Mouse (Mus musculus) intestine, embryonic 15.5 days (tissue): ENCODE measurements around the gene Smoc1. TPM values are rescaled to one million over a fixed set of nuclear protein-coding genes. Genes with fewer than 3 reads are reported as not detected.

Source experiments
- ATAC-seq: fragments of 200-750 bp; cut with Nextera tagmentation; 2 replicates; pipeline ENCODE4 v1.8.0; 2017; ENCODE audit warnings: moderate TSS enrichment, moderate library complexity
- H3K27ac ChIP-seq: fragments of 300-500 bp; sonication (generic); 2 replicates; pipeline ENCODE4 v1.5.1; 2015; ENCODE audit warnings: mild to moderate bottlenecking, inconsistent platforms
- H3K27me3 ChIP-seq: fragments of 300-500 bp; sonication (generic); replicated peaks from 2 replicates; pipeline ENCODE4 v1.6.1; 2015; ENCODE audit warnings: inconsistent platforms
- H3K36me3 ChIP-seq: fragments of 300-500 bp; sonication (generic); 2 replicates; pipeline ENCODE4 v1.6.1; 2015; ENCODE audit warnings: inconsistent platforms
- H3K4me1 ChIP-seq: fragments of 300-500 bp; sonication (generic); replicated peaks from 2 replicates; pipeline ENCODE4 v1.6.1; 2015; ENCODE audit warnings: inconsistent platforms
- H3K4me2 ChIP-seq: fragments of 300-500 bp; sonication (generic); replicated peaks from 2 replicates; pipeline ENCODE4 v1.6.1; 2015; ENCODE audit warnings: mild to moderate bottlenecking, inconsistent platforms
- H3K4me3 ChIP-seq: fragments of 300-500 bp; sonication (generic); replicated peaks from 2 replicates; pipeline ENCODE4 v1.5.1; 2015; ENCODE audit warnings: inconsistent platforms
- H3K9ac ChIP-seq: fragments of 300-500 bp; sonication (generic); 2 replicates; pipeline ENCODE4 v1.6.1; 2015; ENCODE audit warnings: inconsistent platforms
- H3K9me3 ChIP-seq: fragments of 300-500 bp; sonication (generic); 2 replicates; pipeline ENCODE4 v1.6.1; 2016; ENCODE audit warnings: inconsistent platforms
- WGBS: fragments of 180-500 bp; shearing (Covaris S2); methylation state at CpG from one replicate; pipeline ENCODE4 v1.1.7; 2015; 5-methylcytosine and 5-hydroxymethylcytosine counted together
- polyA plus RNA-seq: library from polyadenylated mRNA; unstranded; fragments of >200 nt; fragmentation: Nextera tagmentation; extraction: Ambion mirVana; gene quantifications from 2 replicates; pipeline ENCODE4 v1.2.1, GENCODE M21; 2015

Gene Smoc1
- polyA plus RNA-seq, 1 experiment from 2014 or later = 8.1 TPM

GRCm38 (mm10) chr12:81144201-81144600, 117.6 kb downstream of the Smoc1 start:
- Histone ChIP-seq H3K36me3 (no peaks in the 10 kb centered on the region), H3K4me3 (no peak overlapping the region), H3K9me3 (no peaks in the 10 kb centered on the region), H3K9ac (no peak overlapping the region), H3K4me1 (peaks cover 9% of the 10 kb centered on the region), H3K4me2 (no peak overlapping the region), H3K27ac (no peak overlapping the region), H3K27me3 (no peaks in the 10 kb centered on the region)
- 56% methylated on average over 10 of the region's 10 CpGs for WGBS
- ATAC-seq = no peak

GRCm38 (mm10) chr12:81146417-81147180, 120.0 kb downstream of the Smoc1 start:
- Histone ChIP-seq H3K27me3 (no peaks in the 10 kb centered on the region), H3K9me3 (no peaks in the 10 kb centered on the region), H3K27ac (no peak overlapping the region), H3K4me1 (no peaks in the 10 kb centered on the region; the same call in 1 of the 2 replicates), H3K36me3 (no peaks in the 10 kb centered on the region), H3K4me3 (no peak overlapping the region), H3K9ac (no peak overlapping the region), H3K4me2 (no peak overlapping the region)
- no peak for ATAC-seq
- WGBS = 54% methylated on average over 10 of the region's 10 CpGs

DNA sequence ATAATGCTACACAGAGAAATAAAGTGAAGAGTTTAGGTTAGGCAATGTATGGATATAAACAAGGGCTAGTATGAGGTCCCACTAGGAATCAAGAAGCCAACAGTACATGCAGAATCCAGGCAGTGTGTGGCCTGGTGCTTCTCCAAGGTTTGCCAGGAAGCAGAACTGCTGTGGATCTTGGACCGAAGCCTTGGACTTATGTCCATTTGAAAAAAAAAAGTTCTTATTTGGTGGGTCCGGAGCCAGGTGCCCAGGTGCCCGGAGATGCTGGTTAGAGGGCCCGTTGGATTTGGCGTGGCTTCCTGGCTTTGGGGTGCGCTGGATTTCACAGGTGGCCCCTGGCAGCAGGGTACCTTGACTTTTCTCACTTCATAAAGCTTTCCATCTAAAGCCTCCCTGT, 121.3 kb downstream of the Smoc1 start:
- Histone ChIP-seq H3K27ac (no peak overlapping the region), H3K27me3 (no peaks in the 10 kb centered on the region), H3K4me1 (no peaks in the 10 kb centered on the region), H3K9me3 (no peaks in the 10 kb centered on the region), H3K4me3 (no peak overlapping the region), H3K36me3 (no peaks in the 10 kb centered on the region), H3K4me2 (no peak overlapping the region), H3K9ac (no peak overlapping the region)
- no peak for ATAC-seq
- WGBS = 94% methylated on average over 6 of the region's 6 CpGs

DNA sequence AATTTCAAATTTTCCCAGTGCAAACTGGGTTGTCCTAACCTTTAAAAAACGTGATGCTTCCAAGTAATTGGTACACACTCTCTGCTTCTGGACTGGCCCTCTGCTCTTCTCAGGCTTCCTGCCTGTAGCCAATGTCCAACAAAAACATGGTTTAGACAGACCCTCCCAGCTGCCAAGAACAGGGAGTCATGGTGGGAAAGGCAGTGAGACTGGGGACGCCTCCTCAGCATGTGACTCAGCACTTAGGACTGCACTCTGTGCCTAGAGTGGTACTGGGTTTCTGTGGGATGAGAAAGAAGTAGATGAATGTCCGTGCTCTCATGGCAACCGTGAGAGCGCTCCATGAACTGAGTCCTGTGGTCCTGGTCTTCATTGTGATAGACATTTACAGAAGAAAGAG, 124.3 kb downstream of the Smoc1 start:
- Histone ChIP-seq H3K27me3 (no peaks in the 10 kb centered on the region), H3K4me3 (no peak overlapping the region), H3K4me1 (no peaks in the 10 kb centered on the region), H3K9ac (no peak overlapping the region), H3K36me3 (no peaks in the 10 kb centered on the region), H3K4me2 (no peak overlapping the region), H3K9me3 (no peaks in the 10 kb centered on the region), H3K27ac (no peak overlapping the region)
- 81% methylated on average over 5 of the region's 5 CpGs for WGBS
- no peak for ATAC-seq

GRCm38 (mm10) chr12:81152082-81152481, 125.5 kb downstream of the Smoc1 start:
- H3K36me3 ChIP-seq = no peaks in the 10 kb centered on the region
- no peaks in the 10 kb centered on the region for H3K9me3 ChIP-seq
- H3K27ac ChIP-seq = no peak overlapping the region
- no peaks in the 10 kb centered on the region for H3K4me1 ChIP-seq
- 46% methylated on average over 2 of the region's 2 CpGs for WGBS
- H3K4me3 ChIP-seq = no peak overlapping the region
- no peak overlapping the region for H3K9ac ChIP-seq
- no peaks in the 10 kb centered on the region for H3K27me3 ChIP-seq
- no peak for ATAC-seq
- H3K4me2 ChIP-seq = no peak overlapping the region

DNA sequence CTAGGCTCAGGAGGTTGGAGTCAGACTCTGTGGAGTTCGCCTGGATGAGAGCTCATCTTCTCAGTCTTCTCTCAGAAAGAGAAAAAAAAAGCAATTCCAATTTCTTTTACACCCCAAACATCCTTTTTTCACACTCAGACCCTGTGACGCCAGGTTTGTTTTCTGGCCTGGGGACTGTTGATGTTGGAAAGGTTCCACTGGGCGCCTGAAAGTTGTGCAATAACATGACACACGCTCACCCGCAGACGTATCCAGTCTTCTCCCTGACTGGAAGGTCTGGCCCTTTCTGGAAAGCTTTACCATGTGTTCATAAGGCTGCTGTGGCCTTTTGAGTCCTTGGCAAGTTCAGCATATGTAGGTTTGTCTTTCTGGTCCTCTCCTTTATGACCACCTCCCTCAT, 129.1 kb downstream of the Smoc1 start:
- Histone ChIP-seq H3K27me3 (no peaks in the 10 kb centered on the region), H3K27ac (no peak overlapping the region), H3K4me3 (no peak overlapping the region)

DNA sequence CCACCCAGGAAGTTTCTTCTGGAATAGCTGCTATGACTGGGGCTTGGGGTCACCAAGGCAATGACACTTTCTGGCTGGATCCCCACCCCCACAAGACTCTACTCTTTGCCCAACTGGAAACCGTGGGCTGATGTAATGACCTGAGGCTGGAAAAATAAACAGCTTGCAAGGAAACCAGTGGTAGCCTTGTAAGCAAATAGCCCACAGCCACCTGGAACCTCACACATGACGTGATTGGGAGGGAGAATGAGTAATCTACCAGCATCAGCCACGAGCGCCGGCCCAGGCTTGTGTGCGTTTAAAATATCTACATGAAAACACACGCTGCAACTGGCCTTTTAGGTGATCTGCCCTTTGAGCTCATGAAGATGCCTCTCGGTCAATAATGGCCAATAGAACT, 130.2 kb downstream of the Smoc1 start:
- H3K27ac ChIP-seq = no peak overlapping the region
- no peak for ATAC-seq
- no peaks in the 10 kb centered on the region for H3K27me3 ChIP-seq
- H3K4me1 ChIP-seq = no peaks in the 10 kb centered on the region
- WGBS = 69% methylated on average over 8 of the region's 8 CpGs
- no peaks in the 10 kb centered on the region for H3K36me3 ChIP-seq
- H3K9ac ChIP-seq = no peak overlapping the region
- no peak overlapping the region for H3K4me3 ChIP-seq
- H3K4me2 ChIP-seq = no peak overlapping the region
- no peaks in the 10 kb centered on the region for H3K9me3 ChIP-seq

More for the DNA sequence above, 129.1 kb downstream of the Smoc1 start:
- Histone ChIP-seq H3K36me3 (no peaks in the 10 kb centered on the region), H3K9ac (no peak overlapping the region), H3K4me2 (no peak overlapping the region), H3K4me1 (no peaks in the 10 kb centered on the region), H3K9me3 (no peaks in the 10 kb centered on the region)
- 72% methylated on average over 6 of the region's 6 CpGs for WGBS
- ATAC-seq = no peak

GRCm38 (mm10) chr12:81159947-81160346, 133.3 kb downstream of the Smoc1 start:
- Histone ChIP-seq H3K27me3 (no peaks in the 10 kb centered on the region), H3K36me3 (no peaks in the 10 kb centered on the region), H3K27ac (no peak overlapping the region), H3K4me1 (no peaks in the 10 kb centered on the region), H3K9ac (no peak overlapping the region), H3K9me3 (no peaks in the 10 kb centered on the region), H3K4me3 (no peak overlapping the region), H3K4me2 (no peak overlapping the region)
- 60% methylated on average over 2 of the region's 2 CpGs for WGBS
- no peak for ATAC-seq

DNA sequence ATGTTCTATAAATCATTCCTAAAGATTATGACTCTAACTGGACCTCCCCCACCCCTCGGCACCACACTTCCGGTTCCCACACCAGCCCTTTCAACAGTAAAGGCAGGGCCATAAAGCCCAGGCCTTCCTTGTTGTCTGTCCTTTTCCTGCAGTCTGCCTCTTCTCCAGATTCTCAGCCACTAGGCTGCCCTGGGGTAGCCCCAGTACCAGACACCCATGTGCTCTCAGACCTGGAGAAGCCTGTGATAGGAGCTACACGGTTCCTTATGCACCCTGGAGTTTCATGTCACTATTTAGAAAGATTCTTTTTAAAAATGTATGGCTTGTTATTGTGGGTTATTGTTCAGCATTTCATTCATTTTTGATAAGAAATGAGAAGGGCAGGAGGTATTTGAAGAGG, 133.8 kb downstream of the Smoc1 start:
- WGBS = 34% methylated on average over 3 of the region's 3 CpGs
- no peak overlapping the region for H3K4me3 ChIP-seq
- no peak for ATAC-seq
- no peak overlapping the region for H3K4me2 ChIP-seq
- no peak overlapping the region for H3K9ac ChIP-seq
- no peaks in the 10 kb centered on the region for H3K4me1 ChIP-seq
- no peaks in the 10 kb centered on the region for H3K36me3 ChIP-seq
- H3K27me3 ChIP-seq = no peaks in the 10 kb centered on the region
- no peaks in the 10 kb centered on the region for H3K9me3 ChIP-seq
- H3K27ac ChIP-seq = no peak overlapping the region

- H3K9ac ChIP-seq = no peak overlapping the region
- H3K4me3 ChIP-seq = no peak overlapping the region
- H3K36me3 ChIP-seq = no peaks in the 10 kb centered on the region
- no peaks in the 10 kb centered on the region for H3K4me1 ChIP-seq
- H3K9me3 ChIP-seq = no peaks in the 10 kb centered on the region
- no peaks in the 10 kb centered on the region for H3K27me3 ChIP-seq
- 71% methylated on average over 5 of the region's 5 CpGs for WGBS
- no peak overlapping the region for H3K27ac ChIP-seq
- H3K4me2 ChIP-seq = no peak overlapping the region
- ATAC-seq = no peak
These were observed 134.2 kb downstream of the Smoc1 start for GRCm38 (mm10) chr12:81160831-81161230.

GRCm38 (mm10) chr12:81161282-81161681, 134.7 kb downstream of the Smoc1 start:
- H3K9ac ChIP-seq = no peak overlapping the region
- ATAC-seq = no peak
- H3K27ac ChIP-seq = no peak overlapping the region
- H3K27me3 ChIP-seq = no peaks in the 10 kb centered on the region
- no peaks in the 10 kb centered on the region for H3K9me3 ChIP-seq
- H3K4me3 ChIP-seq = no peak overlapping the region
- H3K36me3 ChIP-seq = no peaks in the 10 kb centered on the region
- 75% methylated on average over 2 of the region's 2 CpGs for WGBS
- no peaks in the 10 kb centered on the region for H3K4me1 ChIP-seq
- H3K4me2 ChIP-seq = no peak overlapping the region

DNA sequence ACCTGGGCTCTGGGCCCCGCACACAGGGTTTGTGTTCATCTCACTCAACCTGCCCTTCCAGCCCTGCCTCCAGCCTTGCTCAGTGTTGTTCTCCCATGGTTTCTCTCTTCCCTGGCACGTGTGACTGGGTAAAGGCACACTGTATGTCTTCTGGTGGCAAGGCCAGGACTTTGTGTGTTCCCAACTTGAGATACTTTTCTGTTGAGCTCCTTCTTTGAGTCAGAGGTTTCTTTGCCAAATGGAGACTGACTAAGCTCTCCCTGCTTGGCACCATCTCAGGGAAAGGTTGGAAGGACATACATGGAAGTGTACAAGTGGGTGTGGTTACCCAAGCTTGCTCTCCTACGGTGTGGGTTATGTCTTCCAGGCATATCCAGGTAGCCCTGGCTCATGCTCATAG, 136.5 kb downstream of the Smoc1 start:
- Histone ChIP-seq H3K4me3 (no peak overlapping the region), H3K4me1 (no peaks in the 10 kb centered on the region; the same call in 1 of the 2 replicates), H3K9me3 (no peaks in the 10 kb centered on the region), H3K27me3 (no peaks in the 10 kb centered on the region), H3K27ac (no peak overlapping the region), H3K4me2 (no peak overlapping the region), H3K9ac (no peak overlapping the region), H3K36me3 (no peaks in the 10 kb centered on the region)
- 84% methylated on average over 3 of the region's 3 CpGs for WGBS
- ATAC-seq = no peak

GRCm38 (mm10) chr12:81163566-81163965, 137.0 kb downstream of the Smoc1 start:
- no peaks in the 10 kb centered on the region for H3K36me3 ChIP-seq
- H3K9ac ChIP-seq = no peak overlapping the region
- no peak overlapping the region for H3K4me3 ChIP-seq
- no peaks in the 10 kb centered on the region for H3K9me3 ChIP-seq
- no peaks in the 10 kb centered on the region for H3K27me3 ChIP-seq
- ATAC-seq = no peak
- H3K27ac ChIP-seq = no peak overlapping the region
- no peaks in the 10 kb centered on the region; the same call in 1 of the 2 replicates for H3K4me1 ChIP-seq
- WGBS = 94% methylated on average over 3 of the region's 3 CpGs
- no peak overlapping the region for H3K4me2 ChIP-seq
